Mouse (Mus musculus) ES-E14 (cell line): ENCODE measurements around the gene Pbld1. TPM values are rescaled to one million over a fixed set of nuclear protein-coding genes. Genes with fewer than 3 reads are reported as not detected.

Experiments used
- DNase-seq: peaks from one replicate; pipeline ENCODE4 v3.0.0-alpha.2; 2013; ENCODE audit warnings: low read depth, low spot score
- H3K27ac ChIP-seq: 2 replicates; pipeline ENCODE4 v1.5.1; 2012; ENCODE audit warnings: low read depth, mild to moderate bottlenecking, low read length, moderate library complexity, mixed read lengths; ENCODE audit not compliant: poor library complexity, insufficient read depth, severe bottlenecking
- H3K36me3 ChIP-seq: 2 replicates; pipeline ENCODE4 v1.6.1; 2012; ENCODE audit warnings: mild to moderate bottlenecking, low read length, moderate library complexity, mixed read lengths; ENCODE audit not compliant: control insufficient read depth, poor library complexity, insufficient read depth, severe bottlenecking
- H3K4me1 ChIP-seq, 2 experiments: fragments of 150-350 bp in 1 of 2; sonication (generic) in 1 of 2; 2 replicates each; pipeline ENCODE4 v1.6.1; 2012; ENCODE audit warnings: low read length in 2 of 2, mild to moderate bottlenecking in 1 of 2, mixed read lengths in 1 of 2; ENCODE audit not compliant: control insufficient read depth in 2 of 2, insufficient read depth in 2 of 2, poor library complexity in 1 of 2
- H3K4me3 ChIP-seq, 2 experiments: fragments of 150-350 bp in 1 of 2; sonication (generic) in 1 of 2; 2 replicates each; pipeline ENCODE4 v1.5.1; 2012; ENCODE audit warnings: low read length in 2 of 2, low read depth in 1 of 2, mild to moderate bottlenecking in 1 of 2, mixed read lengths in 1 of 2; ENCODE audit not compliant: insufficient read depth in 1 of 2, poor library complexity in 1 of 2, severe bottlenecking in 1 of 2
- H3K9ac ChIP-seq: 2 replicates; pipeline ENCODE4 v1.6.1; 2012; ENCODE audit warnings: low read depth, mild to moderate bottlenecking, low read length, mixed read lengths; ENCODE audit not compliant: poor library complexity, insufficient read depth, severe bottlenecking
- H3K9me3 ChIP-seq: fragments of 150-350 bp; sonication (generic); 2 replicates; pipeline ENCODE4 v1.6.1; 2012; ENCODE audit warnings: low read depth, mild to moderate bottlenecking, low read length; ENCODE audit not compliant: control insufficient read depth, insufficient read depth
- CHD2 ChIP-seq: IDR thresholded peaks from 2 replicates; pipeline ENCODE4 v1.6.1; 2014; ENCODE audit warnings: mild to moderate bottlenecking, low read depth, low read length, inconsistent platforms
- HCFC1 ChIP-seq: IDR thresholded peaks from 2 replicates; pipeline ENCODE4 v1.6.1; 2012; ENCODE audit warnings: low read length, inconsistent platforms, borderline replicate concordance; ENCODE audit not compliant: insufficient read depth
- MAFK ChIP-seq: IDR thresholded peaks from 2 replicates; pipeline ENCODE4 v1.6.1; 2014; ENCODE audit warnings: mild to moderate bottlenecking, low read depth, low read length, inconsistent platforms; ENCODE audit not compliant: insufficient read depth
- ZC3H11A ChIP-seq: IDR thresholded peaks from 2 replicates; pipeline ENCODE4 v1.6.1; 2012; ENCODE audit warnings: low read depth, mild to moderate bottlenecking, inconsistent platforms, low read length, borderline replicate concordance
- ZNF384 ChIP-seq: IDR thresholded peaks from 2 replicates; pipeline ENCODE4 v1.6.1; 2012; ENCODE audit warnings: low read depth, low read length, inconsistent platforms
- in situ Hi-C, 2 experiments: fragments of 600-800 bp; cut with MboI; formaldehyde crosslinking; loops; one replicate each; pipeline ENCODE4 v1.15.1; 2025; ENCODE audit warnings: low sequenced_read_pairs in 2 of 2, inconsistent platforms in 1 of 2; ENCODE audit not compliant: unreplicated experiment in 2 of 2
- total RNA-seq: library from RNA; depleted of rRNA; stranded (reverse); fragments of 300-350 nt; gene quantifications from 2 replicates; pipeline ENCODE4 v1.2.3, GENCODE M21; 2012

Gene Pbld1
- total RNA-seq, 1 experiment = 3.6 TPM

DNA sequence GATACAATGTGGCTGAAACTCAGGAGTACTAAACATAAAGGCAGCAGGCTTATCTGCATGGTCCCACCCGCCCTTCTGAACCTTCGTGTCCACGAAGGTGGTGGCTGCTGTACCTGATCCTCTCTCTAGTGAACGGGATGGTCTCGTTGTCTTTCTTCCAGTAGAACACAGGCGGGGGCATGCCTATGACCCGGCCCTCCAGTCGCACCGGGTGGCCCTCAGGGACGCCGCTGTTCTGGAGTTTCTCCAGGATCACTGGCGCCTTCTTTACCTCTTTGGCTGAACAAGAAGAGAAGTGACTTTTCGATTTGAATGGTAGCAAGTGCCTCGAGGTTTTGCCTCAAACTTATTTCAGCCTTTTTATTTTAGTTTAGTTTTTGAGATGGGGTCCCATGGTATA, 60.0 kb downstream of the Pbld1 start:
- no peaks in the 10 kb centered on the region; a peak in 1 of 4 replicates for H3K4me1 ChIP-seq
- no peak for TF ChIP-seq MAFK
- no peak for TF ChIP-seq CHD2
- TF ChIP-seq ZNF384 = no peak
- TF ChIP-seq ZC3H11A = no peak
- no peak for TF ChIP-seq HCFC1
- peak overlapping the region in 1 of 2 experiments; percentile 49; a peak in 1 of 4 replicates for H3K4me3 ChIP-seq
- no peak overlapping the region for H3K9ac ChIP-seq
- no peak for DNase-seq
- H3K36me3 ChIP-seq = no peaks in the 10 kb centered on the region
- H3K27ac ChIP-seq = no peak overlapping the region
- H3K9me3 ChIP-seq = no peaks in the 10 kb centered on the region
- in situ Hi-C loops = no loop called here

DNA sequence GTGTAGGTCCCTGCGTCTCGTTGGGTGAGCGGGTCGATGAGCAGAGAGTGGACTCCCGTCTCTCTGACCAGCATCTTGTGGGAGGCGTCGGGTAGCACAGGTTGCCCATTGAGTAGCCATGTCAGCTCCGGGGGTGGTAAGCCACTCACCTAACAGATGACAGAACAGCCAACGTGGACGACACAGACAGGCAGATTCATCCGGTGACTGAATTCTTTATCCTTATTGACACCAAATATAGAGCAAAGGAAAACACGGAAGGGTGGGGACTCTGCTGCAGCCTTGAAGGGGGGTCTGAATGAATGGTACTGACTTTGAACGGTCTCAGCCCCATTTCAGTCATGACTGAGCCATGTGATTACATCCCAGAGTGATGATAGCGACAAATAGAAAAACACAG, 62.0 kb downstream of the Pbld1 start:
- no peak overlapping the region for H3K27ac ChIP-seq
- no peaks in the 10 kb centered on the region; a peak in 1 of 4 replicates for H3K4me1 ChIP-seq
- no peak overlapping the region for H3K9ac ChIP-seq
- DNase-seq = no peak
- H3K9me3 ChIP-seq = no peaks in the 10 kb centered on the region
- H3K4me3 ChIP-seq = no peak overlapping the region
- no peaks in the 10 kb centered on the region for H3K36me3 ChIP-seq
- in situ Hi-C loops = no loop called here
- TF ChIP-seq ZC3H11A (no peak), ZNF384 (no peak), MAFK (no peak), CHD2 (no peak), HCFC1 (no peak)

DNA sequence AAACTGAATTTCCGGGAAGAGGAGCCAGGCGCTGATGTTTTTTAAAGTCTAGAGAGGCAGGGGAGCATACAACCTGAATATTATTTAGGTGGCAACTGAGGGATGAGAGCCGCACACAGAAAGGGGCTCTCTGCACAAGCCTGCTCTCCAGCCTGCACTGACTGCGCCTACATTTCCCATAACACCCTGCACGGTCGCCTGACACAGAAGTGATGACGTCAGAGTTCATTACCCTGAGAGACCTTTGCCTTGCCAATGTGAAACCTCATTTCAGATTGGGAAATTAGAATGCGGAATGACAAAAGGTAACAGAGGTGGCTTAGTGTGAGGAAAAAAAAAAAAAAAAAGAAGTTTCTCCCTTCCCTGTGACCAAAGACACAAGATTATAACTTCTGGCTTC, 62.6 kb downstream of the Pbld1 start:
- no peak overlapping the region for H3K27ac ChIP-seq
- TF ChIP-seq ZNF384 (no peak), MAFK (no peak), HCFC1 (peak; percentile 92)
- peak; percentile 49 for DNase-seq
- no peak overlapping the region; a peak in 1 of 4 replicates for H3K4me3 ChIP-seq
- in situ Hi-C loops = no loop called here
- H3K9ac ChIP-seq = no peak overlapping the region
- no peaks in the 10 kb centered on the region for H3K9me3 ChIP-seq
- no peaks in the 10 kb centered on the region; a peak in 1 of 4 replicates for H3K4me1 ChIP-seq
- H3K36me3 ChIP-seq = no peaks in the 10 kb centered on the region

DNA sequence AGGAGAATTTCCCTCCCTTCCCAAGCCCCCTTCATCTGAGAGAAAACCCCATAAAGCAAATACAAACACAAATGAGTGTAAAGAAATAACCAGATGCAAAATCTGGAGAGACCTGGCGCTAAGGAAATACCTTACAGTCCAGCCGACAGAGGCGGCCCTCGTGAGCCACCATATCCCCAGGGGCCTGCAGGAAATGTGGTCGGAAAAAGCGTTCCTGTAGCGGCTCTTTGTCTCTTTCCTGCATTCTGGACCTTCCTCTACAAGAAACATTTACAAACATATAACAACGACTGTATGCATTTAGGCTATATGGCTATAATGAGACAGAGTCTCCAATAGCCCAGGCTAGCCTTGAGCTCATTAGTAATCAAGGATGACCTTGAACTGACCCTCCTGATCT, 63.2 kb downstream of the Pbld1 start:
- Histone ChIP-seq H3K27ac (no peak overlapping the region), H3K4me3 (no peak overlapping the region), H3K9me3 (no peaks in the 10 kb centered on the region), H3K9ac (no peak overlapping the region), H3K4me1 (no peaks in the 10 kb centered on the region; a peak in 1 of 4 replicates), H3K36me3 (no peaks in the 10 kb centered on the region)
- in situ Hi-C loops = no loop called here
- no peak for TF ChIP-seq CHD2
- TF ChIP-seq HCFC1 = no peak
- TF ChIP-seq ZNF384 = no peak
- no peak for TF ChIP-seq ZC3H11A
- TF ChIP-seq MAFK = no peak
- no peak for DNase-seq

DNA sequence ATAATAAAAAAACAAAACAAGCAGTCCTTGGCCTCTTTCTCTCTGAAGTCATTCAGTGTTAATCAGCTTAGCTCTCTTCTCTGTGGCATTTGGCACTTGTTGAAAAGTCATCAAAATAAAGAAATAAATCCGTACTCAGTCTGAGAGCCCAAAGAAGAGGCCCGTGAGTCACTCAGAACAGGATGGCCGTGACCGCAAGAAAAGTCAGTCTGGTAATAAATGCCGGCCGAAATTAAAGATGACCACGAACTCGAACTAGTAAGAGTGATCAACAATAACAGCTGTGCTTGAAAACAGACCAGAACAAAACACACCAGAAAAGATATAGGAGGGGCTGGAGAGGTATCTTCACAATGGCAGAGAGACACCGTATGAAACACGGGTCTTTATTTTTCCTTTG, 64.1 kb downstream of the Pbld1 start:
- Histone ChIP-seq H3K36me3 (no peaks in the 10 kb centered on the region), H3K9ac (no peak overlapping the region), H3K9me3 (no peaks in the 10 kb centered on the region), H3K4me3 (no peak overlapping the region), H3K27ac (no peak overlapping the region), H3K4me1 (no peaks in the 10 kb centered on the region; a peak in 1 of 4 replicates)
- in situ Hi-C loops = no loop called here
- DNase-seq = no peak
- TF ChIP-seq ZNF384 (no peak), HCFC1 (no peak), MAFK (no peak), CHD2 (no peak)
